Mouse (Mus musculus) myocyte (in vitro differentiated cells): ENCODE data around the gene Gm20388. TPM values are rescaled to one million over a fixed set of nuclear protein-coding genes. Genes with fewer than 3 reads are reported as not detected.

ENCODE experiments used
- H3K27me3 ChIP-seq: one replicate; pipeline ENCODE4 v1.6.1; 2011; ENCODE audit not compliant: control insufficient read depth, insufficient read depth, insufficient read length
- H3K36me3 ChIP-seq: one replicate; pipeline ENCODE4 v1.6.1; 2011; ENCODE audit not compliant: control insufficient read depth, insufficient read depth
- H3K4me2 ChIP-seq: one replicate; pipeline ENCODE4 v1.6.1; 2011; ENCODE audit warnings: low read depth, control low read depth
- H3K4me3 ChIP-seq: one replicate; pipeline ENCODE4 v1.5.1; 2011; ENCODE audit warnings: mild to moderate bottlenecking, control low read depth, moderate library complexity
- H3K79me2 ChIP-seq: one replicate; pipeline ENCODE4 v1.6.1; 2011; ENCODE audit not compliant: control insufficient read depth, insufficient read depth
- H3ac ChIP-seq: one replicate; pipeline ENCODE4 v1.6.1; 2011; ENCODE audit not compliant: control insufficient read depth, insufficient read length
- CEBPB ChIP-seq: IDR thresholded peaks from 2 replicates; pipeline ENCODE4 v1.6.1; 2011; ENCODE audit warnings: mild to moderate bottlenecking, moderate library complexity; ENCODE audit not compliant: poor library complexity, insufficient read depth, severe bottlenecking
- E2F4 ChIP-seq: IDR thresholded peaks from one replicate; pipeline ENCODE4 v1.6.1; 2011; ENCODE audit warnings: mild to moderate bottlenecking, control low read depth, moderate library complexity; ENCODE audit not compliant: insufficient read depth
- MAX ChIP-seq: IDR thresholded peaks from one replicate; pipeline ENCODE4 v1.6.1; 2011; ENCODE audit warnings: low read depth, mild to moderate bottlenecking, control low read depth
- MYOD1 ChIP-seq, 3 experiments: IDR thresholded peaks; one replicate each; pipeline ENCODE4 v1.6.1; 2011; ENCODE audit warnings: control low read depth in 2 of 3, low read depth in 2 of 3, mild to moderate bottlenecking in 2 of 3, moderate library complexity in 1 of 3; ENCODE audit not compliant: insufficient read length in 2 of 3, control insufficient read depth in 1 of 3
- MYOG ChIP-seq, 3 experiments: IDR thresholded peaks; one replicate each; pipeline ENCODE4 v1.6.1; 2011; ENCODE audit warnings: control low read depth in 2 of 3, low read depth in 2 of 3, mild to moderate bottlenecking in 2 of 3; ENCODE audit not compliant: insufficient read length in 2 of 3, control insufficient read depth in 1 of 3, insufficient read depth in 1 of 3
- POLR2A ChIP-seq: IDR thresholded peaks from one replicate; pipeline ENCODE4 v1.6.1; 2011; ENCODE audit warnings: low read depth, mild to moderate bottlenecking, control low read depth, moderate library complexity; ENCODE audit not compliant: insufficient read length
- POLR2AphosphoS2 ChIP-seq: IDR thresholded peaks from one replicate; pipeline ENCODE4 v1.6.1; 2011; ENCODE audit warnings: low read depth, control low read depth; ENCODE audit not compliant: insufficient read length
- REST ChIP-seq: IDR thresholded peaks from one replicate; pipeline ENCODE4 v1.6.1; 2011; ENCODE audit warnings: mild to moderate bottlenecking, control low read depth, moderate library complexity; ENCODE audit not compliant: insufficient read depth, insufficient read length
- SRF ChIP-seq: IDR thresholded peaks from one replicate; pipeline ENCODE4 v1.6.1; 2011; ENCODE audit warnings: low read depth; ENCODE audit not compliant: control insufficient read depth, insufficient read length
- TCF12 ChIP-seq: IDR thresholded peaks from one replicate; pipeline ENCODE4 v1.6.1; 2011; ENCODE audit warnings: mild to moderate bottlenecking, control low read depth; ENCODE audit not compliant: poor library complexity, insufficient read depth, severe bottlenecking
- TCF3 ChIP-seq: IDR thresholded peaks from one replicate; pipeline ENCODE4 v1.6.1; 2011; ENCODE audit warnings: low read depth, control low read depth; ENCODE audit not compliant: insufficient read length
- USF1 ChIP-seq: IDR thresholded peaks from one replicate; pipeline ENCODE4 v1.6.1; 2011; ENCODE audit warnings: low read depth, mild to moderate bottlenecking, control low read depth, moderate library complexity
- polyA plus RNA-seq: library from polyadenylated mRNA; unstranded; fragments of >200 nt; fragmentation: generic; extraction: Trizol; gene quantifications from one replicate; pipeline ENCODE4 v1.2.1, GENCODE M21; 2012; ENCODE audit warnings: missing spikeins

The Gm20388 gene
- polyA plus RNA-seq, 1 experiment: 15.3 TPM

DNA sequence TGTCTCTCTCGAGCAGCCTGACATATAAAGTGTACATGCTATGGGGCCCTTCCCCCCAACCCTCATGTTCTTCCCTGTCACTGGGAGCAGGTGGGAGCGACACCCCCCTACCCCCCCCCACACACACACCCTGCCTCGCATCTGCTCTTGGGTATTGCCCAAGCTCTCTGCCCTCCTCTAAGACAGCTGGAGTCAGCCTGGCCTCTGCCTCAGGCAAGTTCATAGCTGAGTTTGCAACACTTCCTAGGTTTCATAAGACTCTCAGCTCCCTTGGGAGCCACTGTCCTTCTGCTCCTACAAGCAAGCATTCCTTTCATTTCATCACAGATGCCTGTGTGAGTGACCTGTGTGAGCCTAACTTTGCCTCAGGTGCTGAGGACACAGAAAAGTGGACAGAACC lies 2009.1 kb downstream of the Gm20388 start:
- H3K4me3 ChIP-seq: no peak overlapping the region
- H3K36me3 ChIP-seq: no peaks in the 10 kb centered on the region
- no peaks in the 10 kb centered on the region for H3K27me3 ChIP-seq
- TF ChIP-seq REST: no peak
- peak in 2 of 3 experiments; percentile 86 to 93 for TF ChIP-seq MYOG (IDR thresholded peaks at IDR 0.05; ENCODE audit: control insufficient read depth in 1 of 3, insufficient read depth in 1 of 3, insufficient read length in 2 of 3, low read depth in 2 of 3)
- no peak for TF ChIP-seq POLR2A
- TF ChIP-seq MYOD1 (IDR thresholded peaks at IDR 0.05; ENCODE audit: control insufficient read depth in 1 of 3, insufficient read length in 2 of 3, low read depth in 2 of 3): peak in 2 of 3 experiments; percentile 83 to 91
- TF ChIP-seq TCF3: peak; percentile 80
- peak; percentile 60; the same call in 1 of the 2 replicates for TF ChIP-seq CEBPB
- peak; percentile 46 for TF ChIP-seq TCF12
- no peak overlapping the region for H3K4me2 ChIP-seq
- no peaks in the 10 kb centered on the region for H3K79me2 ChIP-seq
- no peak overlapping the region for H3ac ChIP-seq

DNA sequence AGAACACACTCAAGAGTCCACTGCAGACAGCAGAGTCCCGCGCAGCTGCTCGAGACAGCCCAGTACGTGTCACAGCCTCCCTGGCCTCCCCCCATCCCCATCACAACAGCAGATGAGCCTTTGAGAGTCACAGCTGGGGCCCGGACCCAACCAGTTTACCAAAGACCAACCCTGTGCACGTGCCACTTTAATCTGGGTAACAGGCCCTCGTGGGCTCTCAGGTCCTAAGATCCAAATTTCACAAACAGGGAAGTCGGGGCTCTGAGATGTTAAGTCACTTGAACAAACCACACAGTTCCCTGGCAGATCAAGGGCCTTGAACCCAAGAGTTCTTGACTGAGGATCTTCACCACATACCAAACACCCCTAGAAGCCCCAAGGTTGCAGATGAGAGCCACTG lies 2010.9 kb downstream of the Gm20388 start:
- Histone ChIP-seq H3K4me3 (no peak overlapping the region), H3K4me2 (no peak overlapping the region), H3K79me2 (no peaks in the 10 kb centered on the region), H3K27me3 (no peaks in the 10 kb centered on the region), H3ac (no peak overlapping the region), H3K36me3 (no peaks in the 10 kb centered on the region)
- TF ChIP-seq MAX (no peak), POLR2A (no peak), TCF12 (no peak), SRF (no peak), MYOD1 (IDR thresholded peaks at IDR 0.05; ENCODE audit: control insufficient read depth in 1 of 3, insufficient read length in 2 of 3, low read depth in 2 of 3) (no peak), REST (no peak), MYOG (IDR thresholded peaks at IDR 0.05; ENCODE audit: control insufficient read depth in 1 of 3, insufficient read depth in 1 of 3, insufficient read length in 2 of 3, low read depth in 2 of 3) (no peak), USF1 (no peak), POLR2AphosphoS2 (no peak), E2F4 (no peak), CEBPB (no peak), TCF3 (no peak)

DNA sequence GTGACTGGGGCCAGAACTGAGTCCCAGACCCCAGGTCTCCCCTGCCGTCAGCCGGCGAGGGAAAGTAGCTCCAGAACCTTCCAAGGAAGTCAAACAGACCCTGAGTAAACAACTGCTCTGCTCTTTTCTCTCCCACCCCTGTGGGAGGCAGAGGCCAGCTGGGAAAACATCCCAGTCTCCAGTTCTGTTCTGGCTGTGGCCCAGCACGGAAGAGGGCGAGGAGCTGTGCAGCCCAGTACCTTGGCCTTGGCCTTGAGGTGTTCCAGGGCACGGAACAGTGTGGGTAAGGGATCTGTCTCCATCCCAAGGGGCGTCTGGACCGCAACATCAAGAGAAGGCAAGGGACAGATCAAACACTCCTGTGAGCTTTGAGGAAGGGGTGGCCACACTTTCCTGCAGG lies 2011.5 kb downstream of the Gm20388 start:
- H3K4me2 ChIP-seq: no peak overlapping the region
- H3K36me3 ChIP-seq: no peaks in the 10 kb centered on the region
- no peaks in the 10 kb centered on the region for H3K27me3 ChIP-seq
- H3ac ChIP-seq: no peak overlapping the region
- H3K4me3 ChIP-seq: no peak overlapping the region
- H3K79me2 ChIP-seq: no peaks in the 10 kb centered on the region
- TF ChIP-seq CEBPB: no peak
- no peak for TF ChIP-seq E2F4
- TF ChIP-seq MYOG (IDR thresholded peaks at IDR 0.05; ENCODE audit: control insufficient read depth in 1 of 3, insufficient read depth in 1 of 3, insufficient read length in 2 of 3, low read depth in 2 of 3): peak in 1 of 3 experiments; percentile 37
- TF ChIP-seq MYOD1 (IDR thresholded peaks at IDR 0.05; ENCODE audit: control insufficient read depth in 1 of 3, insufficient read length in 2 of 3, low read depth in 2 of 3): peak in 1 of 3 experiments; percentile 22
- TF ChIP-seq SRF: no peak
- TF ChIP-seq TCF12: no peak
- TF ChIP-seq POLR2AphosphoS2: no peak
- TF ChIP-seq REST: no peak

DNA sequence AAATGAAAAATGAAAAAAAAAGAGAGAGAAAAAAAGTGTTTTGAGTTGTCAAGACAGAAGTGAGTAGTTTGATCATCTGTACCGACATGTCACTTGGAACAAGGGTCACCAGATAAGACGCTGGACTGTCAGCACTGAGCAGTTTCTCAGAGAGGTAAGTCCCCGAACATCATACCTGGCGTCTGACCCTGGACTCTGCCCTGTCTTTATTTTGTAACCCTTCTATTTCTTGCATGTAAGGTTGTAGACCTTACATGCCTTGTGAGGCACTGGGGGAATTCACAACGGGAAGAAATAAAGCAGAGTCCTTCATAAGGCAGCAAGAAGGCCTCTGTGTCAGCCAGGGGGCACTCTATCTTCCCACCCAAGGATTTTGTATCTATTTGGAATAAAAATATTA lies 2014.0 kb downstream of the Gm20388 start:
- H3K4me3 ChIP-seq: no peak overlapping the region
- H3K4me2 ChIP-seq: no peak overlapping the region
- no peaks in the 10 kb centered on the region for H3K36me3 ChIP-seq
- TF ChIP-seq USF1: no peak
- no peak for TF ChIP-seq POLR2A
- TF ChIP-seq POLR2AphosphoS2: no peak
- no peak for TF ChIP-seq REST
- TF ChIP-seq TCF3: no peak
- no peak for TF ChIP-seq CEBPB
- no peak for TF ChIP-seq MYOG (IDR thresholded peaks at IDR 0.05; ENCODE audit: control insufficient read depth in 1 of 3, insufficient read depth in 1 of 3, insufficient read length in 2 of 3, low read depth in 2 of 3)
- TF ChIP-seq TCF12: no peak
- TF ChIP-seq E2F4: no peak
- TF ChIP-seq MYOD1 (IDR thresholded peaks at IDR 0.05; ENCODE audit: control insufficient read depth in 1 of 3, insufficient read length in 2 of 3, low read depth in 2 of 3): no peak
- no peak for TF ChIP-seq SRF
- TF ChIP-seq MAX: no peak
- no peak overlapping the region for H3ac ChIP-seq
- H3K27me3 ChIP-seq: no peaks in the 10 kb centered on the region
- no peaks in the 10 kb centered on the region for H3K79me2 ChIP-seq

DNA sequence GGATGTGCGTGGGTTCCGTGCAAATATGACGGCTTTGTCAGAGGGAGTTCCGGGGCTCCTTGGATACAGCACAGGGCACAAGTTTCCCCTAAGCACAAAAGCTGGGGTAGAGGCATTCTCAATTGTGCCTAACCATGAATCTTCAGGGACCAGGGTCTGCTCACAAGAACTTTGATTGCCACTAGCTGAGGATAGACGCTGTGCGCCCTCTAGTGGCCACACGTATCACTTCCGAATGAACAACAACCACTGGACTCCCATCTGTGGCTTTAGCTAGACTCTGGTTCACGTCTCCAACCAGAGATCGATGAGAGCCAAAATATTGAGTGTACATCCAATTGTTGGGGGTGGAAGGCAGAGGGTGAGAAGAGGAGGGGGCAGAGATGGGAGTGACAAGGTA lies 2015.0 kb downstream of the Gm20388 start:
- Histone ChIP-seq H3K27me3 (no peaks in the 10 kb centered on the region), H3K4me2 (peak overlapping the region; percentile 45), H3K79me2 (no peaks in the 10 kb centered on the region), H3K36me3 (no peaks in the 10 kb centered on the region), H3K4me3 (no peak overlapping the region), H3ac (no peak overlapping the region)
- TF ChIP-seq TCF12: no peak
- TF ChIP-seq MYOD1 (IDR thresholded peaks at IDR 0.05; ENCODE audit: control insufficient read depth in 1 of 3, insufficient read length in 2 of 3, low read depth in 2 of 3): no peak
- no peak for TF ChIP-seq CEBPB
- TF ChIP-seq POLR2A: no peak
- no peak for TF ChIP-seq USF1
- no peak for TF ChIP-seq MAX
- no peak for TF ChIP-seq TCF3
- TF ChIP-seq MYOG (IDR thresholded peaks at IDR 0.05; ENCODE audit: control insufficient read depth in 1 of 3, insufficient read depth in 1 of 3, insufficient read length in 2 of 3, low read depth in 2 of 3): no peak
- TF ChIP-seq REST: no peak
- no peak for TF ChIP-seq POLR2AphosphoS2
- TF ChIP-seq E2F4: no peak
